Mouse (Mus musculus): Measurements from ENCODE around the gene Naa20. TPM values are rescaled to one million over a fixed set of nuclear protein-coding genes. Genes with fewer than 3 reads are reported as not detected.
A peak's percentile ranks its signal among the peaks of the same experiment; 100 is the strongest.

Naa20 gene
- 100 to 1,000 TPM; 135 to 169 (median 150) TPM for polyA plus RNA-seq (2017; shearing (Covaris generic))

DNA sequence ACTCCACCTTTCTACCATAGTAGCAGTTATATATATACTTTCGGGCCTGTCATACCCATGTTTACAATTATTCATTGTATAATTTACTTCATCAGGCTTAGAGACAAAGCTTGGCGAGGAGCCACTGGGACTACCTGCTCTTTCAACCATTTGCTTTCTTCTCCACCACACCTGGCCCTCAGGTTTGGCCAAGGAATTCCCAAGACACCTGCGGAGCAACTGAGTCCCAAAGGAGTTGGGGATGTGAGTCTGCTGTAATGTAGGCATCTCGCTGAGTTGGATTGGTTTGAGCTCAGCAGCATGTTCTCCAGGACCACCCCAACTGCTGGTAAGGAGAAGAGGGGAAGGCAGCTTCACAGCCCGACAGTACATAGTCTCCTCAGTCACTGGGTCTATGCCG, at the start of gene Naa20:
TSS of gene Naa20 (plus strand) at position 239 of the 400 bp plus-strand sequence.
- no peak for ATAC-seq

DNA sequence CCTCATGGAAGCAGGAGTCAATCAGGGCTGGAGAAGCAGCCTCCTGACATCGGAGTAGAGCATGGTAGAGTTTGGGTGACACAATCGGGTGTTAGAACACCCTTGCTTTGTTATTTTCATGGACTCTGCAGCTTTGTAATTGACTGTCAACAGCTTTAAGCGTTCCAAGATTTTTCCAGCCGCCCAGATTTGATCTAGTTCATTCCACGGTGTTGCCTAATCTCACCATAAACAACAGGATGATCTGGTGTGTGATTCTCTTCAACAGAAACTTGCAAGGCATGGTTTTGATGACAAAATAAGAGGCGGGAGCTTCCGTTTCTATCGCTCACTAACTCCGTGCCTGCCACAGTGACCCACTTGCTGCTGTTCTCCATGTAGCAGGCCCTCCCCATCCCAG, 46.1 kb upstream of the Naa20 start:
- no peak for ATAC-seq

DNA sequence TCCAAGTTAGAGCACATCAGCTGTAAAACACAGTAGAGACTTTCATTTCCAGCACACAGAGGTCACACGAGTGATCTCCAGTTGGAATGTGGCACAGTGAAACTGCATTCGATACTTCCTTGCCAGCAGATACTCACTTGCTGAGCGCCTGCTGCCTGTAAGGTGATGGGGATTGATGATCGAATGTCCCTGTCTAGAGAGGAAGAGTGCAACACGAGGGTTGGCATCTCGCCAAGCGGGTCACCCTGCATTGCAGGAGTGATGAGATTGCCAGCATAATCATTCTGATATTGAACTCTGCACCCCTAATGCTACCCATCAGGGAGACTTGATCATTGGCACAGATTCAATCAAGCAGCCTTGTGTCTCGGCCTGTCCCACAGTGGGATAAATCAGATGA, 44.0 kb upstream of the Naa20 start:
- no peak for ATAC-seq

DNA sequence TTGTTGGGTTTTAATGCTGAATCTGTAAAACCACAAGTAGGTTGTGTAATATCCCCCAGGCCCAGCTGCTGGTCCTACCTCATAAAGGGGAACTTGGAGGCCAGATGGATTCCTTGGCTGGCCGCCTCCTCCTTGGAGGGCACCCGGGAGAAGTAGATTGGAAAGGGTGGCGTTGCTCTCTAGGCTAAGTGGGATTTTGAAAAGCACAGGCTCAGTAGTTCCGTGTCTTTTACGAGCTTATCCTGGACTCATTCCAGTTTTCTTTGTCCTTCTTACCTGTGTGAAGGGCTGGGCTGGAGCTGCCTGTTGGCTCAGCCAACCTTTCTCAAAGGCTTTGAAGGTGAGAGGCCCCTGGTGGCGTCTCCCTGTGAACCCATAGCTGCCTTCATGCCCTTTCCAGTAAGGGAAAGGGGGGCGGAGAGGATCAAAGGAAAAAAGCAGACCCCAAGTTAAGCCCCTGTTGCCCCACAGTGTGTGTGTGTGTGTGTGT, 42.4 kb upstream of the Naa20 start:
- no peak for ATAC-seq

DNA sequence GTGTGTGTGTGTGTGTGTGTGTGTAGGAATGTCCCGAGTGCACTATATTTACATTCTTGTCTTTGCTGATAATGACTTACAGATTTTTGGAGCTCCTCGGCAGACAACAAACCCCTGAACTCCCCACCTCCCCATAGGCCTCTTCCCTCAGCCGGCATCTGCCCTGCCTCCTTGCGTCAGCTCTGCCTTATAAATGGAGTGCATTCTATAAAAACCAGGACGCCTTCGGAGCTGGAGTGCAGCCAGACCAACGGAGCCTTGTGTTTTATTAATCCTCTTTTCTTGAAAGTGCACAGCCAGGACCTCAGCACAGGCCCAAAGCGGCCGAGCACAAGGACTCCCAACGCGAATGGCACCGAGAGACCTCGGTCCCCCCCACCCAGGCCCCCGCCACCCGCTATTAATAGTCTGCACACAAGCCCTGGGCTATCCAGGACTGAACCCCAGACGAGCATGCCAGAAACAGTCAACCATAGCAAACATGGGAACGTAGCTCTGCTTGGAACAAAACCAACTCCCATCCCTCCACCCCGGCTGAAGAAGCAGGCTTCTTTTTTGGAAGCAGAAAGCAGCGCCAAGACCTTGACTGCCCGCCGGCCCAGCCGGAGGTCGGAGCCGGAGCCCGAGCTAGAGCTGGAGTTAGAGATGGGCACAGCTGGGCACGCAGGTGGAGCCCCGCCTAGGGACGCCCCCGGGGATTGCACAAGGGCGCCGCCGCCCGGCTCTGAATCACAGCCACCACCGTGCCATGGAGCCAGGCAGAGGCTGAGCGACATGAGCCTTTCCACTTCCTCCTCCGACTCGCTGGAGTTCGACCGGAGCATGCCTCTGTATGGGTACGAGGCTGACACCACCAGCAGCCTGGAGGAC, 41.7 kb upstream of the Naa20 start:
- ATAC-seq = no peak

DNA sequence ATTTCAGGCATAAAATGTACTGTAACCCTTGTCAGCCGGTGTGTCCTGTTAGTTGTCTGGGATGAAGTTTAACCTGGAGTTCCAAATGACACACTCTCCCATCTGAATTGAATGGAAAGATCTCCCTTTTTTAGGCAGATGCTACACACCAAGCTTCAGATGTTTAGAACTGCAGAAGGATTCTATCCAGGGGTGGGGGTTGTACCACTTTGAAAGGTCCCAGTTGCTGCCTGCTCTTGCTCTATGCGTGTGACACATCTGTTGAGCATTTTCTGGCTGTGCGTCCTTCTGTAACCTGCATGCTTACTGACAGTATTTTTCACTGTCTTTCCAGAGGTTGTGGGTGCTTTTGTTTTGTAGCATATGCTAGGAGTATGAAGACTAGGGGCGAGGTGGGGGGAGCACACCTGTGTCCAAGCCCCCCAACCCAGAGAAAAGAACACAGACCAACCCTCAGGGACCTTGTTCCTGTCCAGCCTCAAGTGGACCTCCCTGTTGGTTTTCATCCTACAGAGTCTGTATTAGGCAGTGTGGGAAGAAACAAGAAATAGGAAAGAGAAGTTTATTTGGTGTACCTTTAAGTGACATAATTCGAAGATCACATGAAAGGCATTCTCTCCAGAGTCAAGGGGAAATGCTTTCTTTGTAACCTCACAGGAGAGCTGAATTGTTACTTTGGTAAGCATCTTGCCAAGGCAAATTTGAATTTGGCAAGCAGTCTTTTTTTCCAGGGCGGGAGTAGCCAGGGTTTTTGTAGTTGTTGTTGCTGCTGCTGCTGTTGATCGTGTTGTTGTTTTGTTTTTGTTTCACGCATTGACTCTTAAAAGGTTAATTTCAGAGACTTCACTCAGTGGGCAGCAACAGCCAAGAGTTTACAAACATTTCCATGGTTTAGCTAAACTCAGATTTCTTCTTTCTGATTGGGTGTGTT, 40.4 kb upstream of the Naa20 start:
- no peak for ATAC-seq

- no peak for ATAC-seq
These were observed 39.6 kb upstream of the Naa20 start for GRCm38 (mm10) chr2:145862206-145862817.

- ATAC-seq = no peak
These were observed 36.6 kb upstream of the Naa20 start for GRCm38 (mm10) chr2:145865344-145865743.

- ATAC-seq = no peak
These were observed 35.7 kb upstream of the Naa20 start for GRCm38 (mm10) chr2:145866238-145866637.

DNA sequence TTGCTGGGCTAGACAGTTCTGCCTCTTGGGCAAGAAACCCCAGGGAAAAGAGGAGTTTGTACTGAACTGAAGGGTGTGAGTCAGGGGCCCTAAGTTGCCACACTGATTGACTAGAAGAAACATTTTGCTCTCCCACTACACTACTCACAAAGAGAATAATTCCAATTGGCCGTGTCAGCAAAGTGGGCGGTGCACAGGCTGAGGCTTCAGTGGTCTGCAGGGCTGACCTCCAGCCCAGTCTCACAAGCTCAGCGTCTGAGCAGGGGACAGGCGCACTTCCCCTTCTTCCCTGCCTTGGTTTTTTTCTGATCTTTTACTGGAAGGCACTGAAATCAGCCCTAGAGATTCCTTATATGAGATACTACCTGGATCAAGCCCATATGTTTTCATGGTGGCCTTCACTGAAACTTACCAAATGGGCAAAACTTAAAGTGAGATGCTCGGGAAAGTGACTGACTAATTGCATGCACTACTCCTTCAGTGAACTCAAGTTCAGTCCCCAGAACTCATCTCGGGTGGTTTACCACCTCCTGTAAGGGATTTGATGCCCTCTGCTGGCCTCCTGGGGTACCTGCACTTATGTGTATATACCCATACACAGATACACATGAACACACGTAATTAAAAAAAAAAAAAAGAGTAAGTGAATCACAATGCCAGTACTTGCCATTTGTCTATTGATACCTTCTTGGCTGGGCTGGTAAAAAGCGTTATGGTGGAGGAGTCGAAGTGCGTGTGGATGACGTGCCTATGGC, 35.0 kb upstream of the Naa20 start:
- ATAC-seq = no peak

DNA sequence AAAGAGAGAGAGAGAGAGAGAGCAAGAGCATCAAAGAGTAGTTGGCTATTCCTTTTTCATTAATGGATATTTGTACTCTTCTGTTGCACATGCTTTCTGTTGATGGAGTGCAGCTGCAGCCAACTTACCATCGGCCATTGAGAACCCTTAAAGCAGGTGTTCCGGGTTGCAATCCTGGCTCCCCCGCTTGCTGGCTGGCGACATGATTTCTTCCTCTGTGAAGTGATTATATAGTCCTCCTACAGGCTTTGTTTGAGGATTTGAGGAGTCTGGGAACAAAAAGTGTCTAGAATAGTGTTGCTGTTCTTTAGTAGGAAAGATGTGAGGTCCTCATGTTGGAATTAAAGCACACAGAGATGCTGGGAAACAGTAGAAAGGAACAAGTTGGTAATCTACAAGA, 30.6 kb upstream of the Naa20 start:
- ATAC-seq = no peak

DNA sequence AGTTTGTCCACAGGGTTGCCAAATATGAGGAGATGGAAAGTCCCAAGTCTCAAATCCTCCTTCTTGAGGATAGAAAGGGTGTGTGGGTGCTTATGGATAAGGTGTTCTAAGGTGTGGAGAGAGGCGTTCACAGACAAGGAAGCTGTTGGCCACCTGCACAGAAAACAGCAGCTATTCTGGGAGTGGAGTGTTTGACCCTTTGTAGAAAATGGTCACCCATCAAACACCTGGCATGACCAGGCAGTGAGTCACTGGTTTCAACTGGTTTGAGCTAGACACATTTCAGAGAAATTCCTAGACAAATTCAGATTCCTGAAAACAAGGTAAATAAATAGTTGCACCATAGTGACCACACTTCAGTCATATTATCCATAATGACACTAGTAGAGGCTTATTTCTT, 29.8 kb upstream of the Naa20 start:
- no peak for ATAC-seq

GRCm38 (mm10) chr2:145873953-145874352, 27.9 kb upstream of the Naa20 start:
- no peak for ATAC-seq

DNA sequence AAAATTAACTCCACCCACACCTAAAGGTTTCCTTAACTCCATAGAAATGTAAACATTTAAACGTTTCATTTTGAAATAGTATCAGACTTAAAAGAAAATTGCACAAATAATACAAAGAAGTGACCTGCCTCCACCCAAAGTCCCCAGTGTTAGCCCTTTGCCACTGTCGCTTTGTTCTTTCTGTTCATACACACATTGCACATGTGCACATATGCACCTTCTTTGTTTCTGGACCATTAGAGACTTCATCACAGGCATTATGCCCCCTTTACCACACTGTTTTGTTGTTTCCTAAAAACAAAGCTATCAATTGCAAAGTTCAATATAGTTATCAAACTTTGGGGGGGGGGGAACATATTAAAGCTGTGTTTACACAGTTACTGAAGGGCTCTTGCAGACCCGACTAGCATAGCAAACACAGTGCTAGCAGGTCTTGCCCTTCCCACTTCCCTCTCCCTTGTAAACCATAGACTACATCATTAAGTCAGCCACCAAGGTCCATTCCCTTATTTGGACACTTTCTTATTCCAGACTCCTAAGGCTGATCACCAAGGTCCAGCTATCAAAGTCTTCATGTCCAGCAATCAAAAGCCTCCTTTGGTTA, 26.9 kb upstream of the Naa20 start:
- ATAC-seq = no peak

GRCm38 (mm10) chr2:145877191-145877590, 24.7 kb upstream of the Naa20 start:
- ATAC-seq = no peak

GRCm38 (mm10) chr2:145880887-145881747, 20.8 kb upstream of the Naa20 start:
- no peak for ATAC-seq

DNA sequence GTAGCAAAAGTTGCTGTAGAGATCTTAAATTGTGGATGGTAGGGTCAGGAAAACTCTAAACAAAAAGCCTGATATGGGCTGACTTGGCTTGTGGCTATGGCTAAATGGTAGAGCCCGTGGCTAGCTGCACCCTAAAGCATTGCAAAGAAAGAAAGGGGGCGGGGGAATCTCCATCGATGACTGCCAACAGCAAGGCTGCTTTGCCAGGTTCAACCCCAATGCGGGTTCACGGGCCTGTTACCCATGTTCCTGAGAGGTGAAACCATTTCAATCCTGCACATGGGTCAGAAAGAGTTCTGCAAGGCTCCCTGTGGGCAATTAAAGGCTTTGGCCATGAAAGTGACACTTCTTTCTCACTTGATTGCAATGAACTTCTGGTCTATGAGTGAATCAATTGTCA, 20.0 kb upstream of the Naa20 start:
- no peak for ATAC-seq

DNA sequence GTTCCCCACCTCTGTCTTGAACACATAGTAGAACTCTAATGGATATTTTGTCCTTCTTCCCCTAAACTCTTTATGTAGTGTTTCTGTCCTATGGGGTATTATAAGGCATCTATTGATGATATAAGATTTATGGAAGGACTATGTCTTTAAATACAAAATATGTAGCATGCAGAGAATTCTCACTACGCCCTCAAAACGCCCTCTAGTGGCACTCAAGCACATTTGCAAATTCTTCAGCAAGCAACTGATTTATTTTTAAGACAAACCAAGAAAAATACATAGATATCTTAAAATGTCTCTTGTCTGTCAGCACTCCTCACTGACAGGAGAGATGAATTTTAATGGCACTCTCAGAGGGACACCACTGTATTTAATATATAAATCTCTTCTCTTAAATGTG, 19.5 kb upstream of the Naa20 start:
- ATAC-seq = peak; percentile 21

- ATAC-seq = no peak
These were observed 17.6 kb upstream of the Naa20 start for GRCm38 (mm10) chr2:145884036-145884912.
